Mouse (Mus musculus) E14TG2a.4 (cell line): ENCODE results near the gene Mapkapk2.

Source experiments
- CTCF ChIP-seq: conservative IDR thresholded peaks from 2 replicates; pipeline ENCODE4 v1.5.1; 2014; ENCODE audit warnings: low read length
- NANOG ChIP-seq: IDR thresholded peaks from 2 replicates; pipeline ENCODE4 v1.6.1; 2014; ENCODE audit warnings: borderline replicate concordance, low read length, mixed read lengths

- TF ChIP-seq CTCF = no peak
- TF ChIP-seq NANOG = no peak
Observed at GRCm38 (mm10) chr1:131091481-131091880, 6.1 kb downstream of the Mapkapk2 start.
